In the genomic region with DNA sequence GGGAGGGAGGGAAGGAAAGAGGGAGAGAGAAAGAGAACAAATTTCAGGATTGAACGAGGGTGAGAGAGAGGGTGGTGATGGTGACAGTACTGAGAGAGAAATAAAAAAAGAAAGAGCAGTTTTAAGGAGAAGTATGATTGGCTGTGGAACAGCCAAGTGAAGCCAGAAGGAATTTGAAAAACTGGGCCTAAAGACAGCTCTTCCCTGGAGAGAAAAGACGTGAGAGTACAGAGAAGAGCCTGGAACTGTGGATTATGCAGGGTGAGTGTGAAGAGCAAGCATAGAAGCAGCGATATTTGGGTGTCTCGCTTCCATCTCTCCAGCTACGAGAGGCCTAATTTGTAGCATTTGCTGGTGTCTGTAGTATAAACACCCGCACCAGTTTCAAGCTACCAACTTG, we compare ENCODE assay signal across 36 mouse cellular contexts. TPM values are rescaled to one million over a fixed set of nuclear protein-coding genes. Genes with fewer than 3 reads are reported as not detected.
DNase-seq lines count a peak whose midpoint lies in the region; ATAC-seq lines count a peak whose summit lies in the region.
"Had no signal": no experiment of that assay in that cellular context is flagged by ENCODE, and none has a peak within 500 bp of the region (broad histone marks: within the 10 kb centered on the region; RNA-seq: fewer than 3 reads in every experiment).

No protein-coding gene starts in this region.

- no peak overlapping the region for H3K4me3 ChIP-seq in forebrain, embryonic 16.5 days (replicated peaks; ENCODE audit: low read length)
- no peak overlapping the region for H3K4me3 ChIP-seq in forebrain, embryonic 13.5 days
- H3K4me3 ChIP-seq: embryonic facial prominence, embryonic 10.5 days; embryonic facial prominence, embryonic 13.5 days; erythroblast, embryonic 14.5 days; gastrocnemius, adult 2 months; heart, embryonic 12.5 days; heart, embryonic 15.5 days had no signal

- peak; percentile 33 for DNase-seq in heart, adult 11 months
- no peak for DNase-seq in heart, postnatal 14 days
- DNase-seq in brain, adult 2 months (ENCODE audit: low read depth, low spot score), result peak; percentile 27
- DNase-seq in brain, embryonic 18.5 days (ENCODE audit: low read depth, low spot score), result peak; percentile 34
- no peak for DNase-seq in cerebellum, postnatal 10 days
- DNase-seq: adrenal gland, adult 2 months; adrenal gland, postnatal 14 days; B cell, adult 2 months; cerebellum, adult 11 months; cerebellum, adult 2 months; cerebellum, adult 9-11 months; cerebellum, postnatal 36 days; embryo, embryonic 11 days; gastrocnemius, adult 2 months; gastrocnemius, postnatal 14 days; heart, adult 18-20 months; heart, postnatal 10 days; heart, postnatal 4 days; kidney, adult 18-20 months had no signal

- H3K27ac ChIP-seq in forebrain, embryonic 16.5 days (ENCODE audit: low read length), result no peak overlapping the region
- no peak overlapping the region for H3K27ac ChIP-seq in forebrain, embryonic 13.5 days
- H3K27ac ChIP-seq: embryonic facial prominence, embryonic 10.5 days; embryonic facial prominence, embryonic 13.5 days; gastrocnemius, adult 2 months; heart, embryonic 15.5 days; hindbrain, embryonic 14.5 days; hindbrain, postnatal 0 days had no signal

- intact Hi-C loops in heart, postnatal 14 days (cut with DNase I), result no loop called here

- no peak overlapping the region for H3K4me2 ChIP-seq in forebrain, embryonic 16.5 days (ENCODE audit: low read length)
- H3K4me2 ChIP-seq in forebrain, embryonic 13.5 days, result no peak overlapping the region
- H3K4me2 ChIP-seq: embryonic facial prominence, embryonic 13.5 days; heart, embryonic 12.5 days; heart, embryonic 15.5 days; hindbrain, embryonic 14.5 days had no signal

- peak; percentile 75 for ATAC-seq in forebrain, embryonic 16.5 days
- no peak; the same call in 1 of the 2 replicates for ATAC-seq in forebrain, embryonic 13.5 days
- ATAC-seq: hindbrain, postnatal 0 days; inflammation-experienced regulatory T-cells, adult 6 months; intestine, embryonic 16.5 days had no signal

- H3K4me1 ChIP-seq in forebrain, embryonic 16.5 days (replicated peaks; ENCODE audit: control insufficient read depth, insufficient read depth, low read length), result no peaks in the 10 kb centered on the region
- H3K4me1 ChIP-seq in forebrain, embryonic 13.5 days, result no peaks in the 10 kb centered on the region
- H3K4me1 ChIP-seq: embryonic facial prominence, embryonic 10.5 days; embryonic facial prominence, embryonic 13.5 days; heart, embryonic 12.5 days; heart, embryonic 15.5 days had no signal

- no peaks in the 10 kb centered on the region for H3K9me3 ChIP-seq in forebrain, embryonic 16.5 days (ENCODE audit: control insufficient read depth, low read length)
- no peaks in the 10 kb centered on the region for H3K9me3 ChIP-seq in forebrain, embryonic 13.5 days (replicated peaks)
- H3K9me3 ChIP-seq: embryonic facial prominence, embryonic 10.5 days; embryonic facial prominence, embryonic 13.5 days; G1E; heart, embryonic 12.5 days; heart, embryonic 15.5 days had no signal

- H3K9ac ChIP-seq in forebrain, embryonic 16.5 days (replicated peaks; ENCODE audit: low read depth, low read length), result no peak overlapping the region
- no peak overlapping the region for H3K9ac ChIP-seq in forebrain, embryonic 13.5 days
- H3K9ac ChIP-seq: embryonic facial prominence, embryonic 13.5 days; heart, embryonic 12.5 days; heart, embryonic 15.5 days; hindbrain, embryonic 14.5 days had no signal

- H3K36me3 ChIP-seq in forebrain, embryonic 16.5 days (ENCODE audit: control insufficient read depth, insufficient read depth), result no peaks in the 10 kb centered on the region
- no peaks in the 10 kb centered on the region for H3K36me3 ChIP-seq in forebrain, embryonic 13.5 days (ENCODE audit: poor library complexity, severe bottlenecking)
- H3K36me3 ChIP-seq: embryonic facial prominence, embryonic 10.5 days; embryonic facial prominence, embryonic 13.5 days; G1E; heart, embryonic 12.5 days; heart, embryonic 15.5 days had no signal

- no peaks in the 10 kb centered on the region for H3K27me3 ChIP-seq in forebrain, embryonic 16.5 days (replicated peaks; ENCODE audit: control insufficient read depth, insufficient read depth, low read length)
- no peaks in the 10 kb centered on the region for H3K27me3 ChIP-seq in forebrain, embryonic 13.5 days
- H3K27me3 ChIP-seq: CH12.LX; embryonic facial prominence, embryonic 13.5 days; heart, embryonic 12.5 days; heart, embryonic 15.5 days had no signal

- 86% methylated on average over 6 of the region's 6 CpGs for WGBS in forebrain, embryonic 16.5 days
- WGBS in forebrain, embryonic 13.5 days, result 91% methylated on average over 6 of the region's 6 CpGs

RNA-seq across cellular contexts. Expression of gene H2al2a, which starts 14.5 kb away (rescaled TPM):
- polyA plus RNA-seq in forebrain, embryonic 16.5 days (2015; fragmentation: Nextera tagmentation; extraction: Ambion mirVana), result not detected in 2 replicates
- polyA plus RNA-seq in forebrain, embryonic 13.5 days (2015; fragmentation: Nextera tagmentation; extraction: Ambion mirVana), result not detected in 2 replicates
- total RNA-seq in heart, postnatal 14 days (2021), result not detected
- total RNA-seq: adrenal gland, adult 2 months; adrenal gland, postnatal 14 days; adrenal gland, postnatal 4 days; CH12.LX; G1E; gastrocnemius, adult 2 months; gastrocnemius, postnatal 14 days; gastrocnemius, postnatal 4 days; heart, adult 18-20 months; heart, postnatal 10 days; heart, postnatal 4 days; hindbrain, postnatal 0 days had no signal
- polyA plus RNA-seq: adrenal gland, adult 2 months; cerebellum, adult 2 months; cortical plate, adult 2 months; embryonic facial prominence, embryonic 10.5 days; embryonic facial prominence, embryonic 13.5 days; erythroblast, embryonic 14.5 days; G1E; heart, embryonic 12.5 days; heart, embryonic 15.5 days; hindbrain, embryonic 11.5 days; hindbrain, embryonic 14.5 days; hindbrain, postnatal 0 days; inflammation-experienced regulatory T-cells, adult 6 months; intestine, embryonic 16.5 days had no signal

RNA-seq across cellular contexts. Expression of gene A930004D18Rik, which starts 26.3 kb away (rescaled TPM):
- polyA plus RNA-seq in forebrain, embryonic 16.5 days (2015; fragmentation: Nextera tagmentation; extraction: Ambion mirVana), result 9.6 and 14.1 TPM in 2 replicates
- 16.2 and 20.3 TPM in 2 replicates for polyA plus RNA-seq in forebrain, embryonic 13.5 days (2015; fragmentation: Nextera tagmentation; extraction: Ambion mirVana)
- total RNA-seq in heart, postnatal 14 days (2021), result 1 to 10 TPM; 3.1 to 4.0 TPM
- polyA plus RNA-seq: erythroblast, embryonic 14.5 days had no signal

RNA-seq across cellular contexts. Expression of gene Skida1, which starts 37.6 kb away (rescaled TPM):
- polyA plus RNA-seq in forebrain, embryonic 16.5 days (2015; fragmentation: Nextera tagmentation; extraction: Ambion mirVana), result 9.8 and 13.4 TPM in 2 replicates
- 17.2 and 17.9 TPM in 2 replicates for polyA plus RNA-seq in forebrain, embryonic 13.5 days (2015; fragmentation: Nextera tagmentation; extraction: Ambion mirVana)
- 1 to 10 TPM; 3.3 to 4.8 TPM for total RNA-seq in heart, postnatal 14 days (2021)
- polyA plus RNA-seq: erythroblast, embryonic 14.5 days had no signal

RNA-seq across cellular contexts. Expression of gene Mllt10, which starts 43.8 kb away (rescaled TPM):
- polyA plus RNA-seq in forebrain, embryonic 16.5 days (2015; fragmentation: Nextera tagmentation; extraction: Ambion mirVana), result 53.8 and 56.0 TPM in 2 replicates
- 73.5 and 75.3 TPM in 2 replicates for polyA plus RNA-seq in forebrain, embryonic 13.5 days (2015; fragmentation: Nextera tagmentation; extraction: Ambion mirVana)
- 10 to 100 TPM; 41.6 to 42.5 TPM for total RNA-seq in heart, postnatal 14 days (2021)

Comparison
In these comparisons a context has a peak if more than half of its experiments do, and no peak if none do; other contexts are left out.
1. DNase-seq: peak in heart, adult 11 months (single experiment), brain, adult 2 months (single experiment) and brain, embryonic 18.5 days (single experiment); none in heart, postnatal 14 days (0 of 2) and cerebellum, postnatal 10 days (0 of 2).